ENCODE assay signal across 8 mouse cellular contexts in the genomic region with DNA sequence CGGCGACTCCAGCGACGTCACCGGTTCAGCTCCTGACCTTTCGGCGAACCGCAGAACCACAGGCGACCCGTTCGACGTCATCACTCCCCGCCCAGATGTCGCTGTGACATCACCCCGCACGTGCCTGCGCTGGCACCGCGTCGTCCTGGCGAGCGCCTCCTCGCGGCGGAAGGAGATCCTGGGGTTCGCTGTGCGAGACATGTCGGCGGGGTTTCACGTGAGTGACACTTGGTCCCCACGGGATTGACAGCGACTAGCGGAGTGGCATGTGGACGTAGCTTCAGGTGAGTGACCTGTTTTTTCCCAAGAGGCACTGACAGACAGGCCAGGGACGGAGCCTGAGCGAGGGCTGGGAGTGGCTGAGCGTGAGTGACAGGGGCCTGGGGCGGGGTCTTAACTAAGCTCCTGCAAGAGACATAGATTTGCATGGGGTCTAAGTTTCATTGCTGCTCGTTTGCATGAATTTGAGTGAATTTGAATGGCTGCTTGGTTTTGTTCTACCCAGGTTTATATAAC.
DNase-seq lines count a peak whose midpoint lies in the region; ATAC-seq and TF ChIP-seq lines count a peak whose summit lies in the region.

No protein-coding gene starts in this region.

- 13% methylated on average over 39 of the region's 39 CpGs for WGBS in lung, embryonic 16.5 days

- H3K27ac ChIP-seq in MEL (ENCODE audit: control insufficient read depth, low read depth, low read length): peak overlapping the region; percentile 77
- peak overlapping the region; percentile 87 for H3K27ac ChIP-seq in lung, embryonic 16.5 days (ENCODE audit: low read length)

- TF ChIP-seq EP300 in MEL (IDR thresholded peaks at IDR 0.05; ENCODE audit: low read depth in 1 of 2, low read length in 2 of 2): 0 out of 4 replicates have a peak, but pooled peaks of 1 of the 2 experiments have one; percentile 26

- H3K9ac ChIP-seq in MEL (ENCODE audit: control insufficient read depth, low read depth, low read length, poor library complexity, severe bottlenecking): peak overlapping the region; percentile 79
- peak overlapping the region; percentile 69 for H3K9ac ChIP-seq in lung, embryonic 16.5 days (ENCODE audit: low read length)

- H3K79me2 ChIP-seq in MEL (ENCODE audit: control insufficient read depth, insufficient read depth, low read length, poor library complexity): peaks cover 4% of the 10 kb centered on the region

- H3K4me1 ChIP-seq in MEL (ENCODE audit: control insufficient read depth in 1 of 2, insufficient read depth in 2 of 2, low read length in 2 of 2): peaks cover 0 to 3% of the 10 kb centered on the region in 2 experiments; a peak in 1 of 4 replicates
- peaks cover 5% of the 10 kb centered on the region for H3K4me1 ChIP-seq in lung, embryonic 16.5 days (replicated peaks; ENCODE audit: control insufficient read depth, insufficient read depth, low read length)

- H3K9me3 ChIP-seq in MEL (replicated peaks; ENCODE audit: insufficient read depth, low read length): no peaks in the 10 kb centered on the region
- H3K9me3 ChIP-seq in lung, embryonic 16.5 days (ENCODE audit: control insufficient read depth, low read length): peaks cover 5% of the 10 kb centered on the region; the same call in 1 of the 2 replicates

- peak; percentile 44 to 57 for ATAC-seq in hematopoietic stem cell, adult 5-6 weeks (replicated peaks in 1 of 2; ENCODE audit: insufficient read depth in 1 of 2, low FRiP score in 2 of 2, low TSS enrichment in 1 of 2, low read depth in 1 of 2, poor library complexity in 2 of 2, severe bottlenecking in 2 of 2)
- peak; percentile 84 for ATAC-seq in lung, embryonic 16.5 days (ENCODE audit: low read depth)

- peak; percentile 92 for DNase-seq in MEL (ENCODE audit: low read depth, low spot score)
- peak; percentile 96 for DNase-seq in cerebellum, adult 11-12 months
- peak; percentile 94 for DNase-seq in forelimb bud, embryonic 11.5 days (ENCODE audit: low read depth, low spot score)
- peak; percentile 90 for DNase-seq in layer of hippocampus, adult 9-10 months (ENCODE audit: low spot score)
- peak; percentile 92 for DNase-seq in ovary, postnatal 36 days (ENCODE audit: low spot score)
- DNase-seq in thymus, postnatal 25 days: peak; percentile 94

- peak; percentile 51 to 87 (median 77) for TF ChIP-seq CTCF in MEL (IDR thresholded peaks at IDR 0.05 in 2 of 3, conservative IDR thresholded peaks at IDR 0.05 in 1 of 3; ENCODE audit: control insufficient read depth in 1 of 3, insufficient read depth in 1 of 3, low read depth in 2 of 3, low read length in 3 of 3, poor library complexity in 1 of 3, severe bottlenecking in 1 of 3)

- H3K36me3 ChIP-seq in MEL (ENCODE audit: control insufficient read depth in 1 of 2, insufficient read depth in 2 of 2, low read length in 2 of 2): 0 out of 4 replicates have a peak, but pooled peaks cover 0 to 2% of the 10 kb centered on the region in 2 experiments
- peaks cover 34% of the 10 kb centered on the region for H3K36me3 ChIP-seq in lung, embryonic 16.5 days (ENCODE audit: control insufficient read depth, insufficient read depth, low read length)

- TF ChIP-seq POLR2A in MEL (IDR thresholded peaks at IDR 0.05; ENCODE audit: control insufficient read depth in 1 of 2, insufficient read depth in 1 of 2, low read depth in 1 of 2, low read length in 2 of 2, poor library complexity in 1 of 2): peak; percentile 56 to 61; a peak in 2 of 4 replicates

- H3K27me3 ChIP-seq in MEL (ENCODE audit: control insufficient read depth in 1 of 2, insufficient read depth in 2 of 2, low read length in 2 of 2): no peaks in the 10 kb centered on the region
- no peaks in the 10 kb centered on the region for H3K27me3 ChIP-seq in lung, embryonic 16.5 days (ENCODE audit: control insufficient read depth, insufficient read depth, low read depth, low read length)

- peak overlapping the region; percentile 56 to 94 for H3K4me3 ChIP-seq in MEL (ENCODE audit: control insufficient read depth in 1 of 2, insufficient read depth in 1 of 2, low read depth in 2 of 2, low read length in 2 of 2)
- H3K4me3 ChIP-seq in lung, embryonic 16.5 days (ENCODE audit: low read length): peak overlapping the region; percentile 73

- H3K4me2 ChIP-seq in lung, embryonic 16.5 days (ENCODE audit: low read depth, low read length): peak overlapping the region; percentile 68

- TF ChIP-seq RAD21 in MEL (IDR thresholded peaks at IDR 0.05; ENCODE audit: low read depth, low read length): no peak; the same call in 1 of the 2 replicates

TF ChIP-seq in MEL, 35 proteins besides CTCF, POLR2A, EP300 and RAD21:
- no peak for TF ChIP-seq POLR2AphosphoS5 (IDR thresholded peaks at IDR 0.05; ENCODE audit: borderline replicate concordance, low read depth, low read length)
- peak; percentile 78 for TF ChIP-seq ETS1 (IDR thresholded peaks at IDR 0.05; ENCODE audit: low read depth, low read length)
- no peak for TF ChIP-seq ZC3H11A (IDR thresholded peaks at IDR 0.05; ENCODE audit: low read depth, low read length)
- no peak for TF ChIP-seq ELF1 (IDR thresholded peaks at IDR 0.05; ENCODE audit: low read depth, low read length)
- no peak for TF ChIP-seq CHD1 (IDR thresholded peaks at IDR 0.05; ENCODE audit: low read depth, low read length)
- no peak for TF ChIP-seq MAZ (IDR thresholded peaks at IDR 0.05; ENCODE audit: low read depth, low read length)
- peak; percentile 59 for TF ChIP-seq SMC3 (IDR thresholded peaks at IDR 0.05; ENCODE audit: low read depth, low read length)
- TF ChIP-seq MYC (IDR thresholded peaks at IDR 0.05; ENCODE audit: low read depth, low read length): peak; percentile 75
- peak; percentile 95 for TF ChIP-seq MXI1 (IDR thresholded peaks at IDR 0.05; ENCODE audit: low read depth, low read length)
- peak; percentile 99 for TF ChIP-seq BHLHE40 (IDR thresholded peaks at IDR 0.05; ENCODE audit: borderline replicate concordance, low read depth, low read length)
- TF ChIP-seq RCOR1 (IDR thresholded peaks at IDR 0.05; ENCODE audit: low read depth, low read length): no peak; the same call in 1 of the 2 replicates
- no peak for TF ChIP-seq ZNF384 (IDR thresholded peaks at IDR 0.05; ENCODE audit: low read depth, low read length)
- TF ChIP-seq JUND (IDR thresholded peaks at IDR 0.05; ENCODE audit: low read depth, low read length): no peak
- 0 out of 2 replicates have a peak, but pooled peaks have one; percentile 35 for TF ChIP-seq TBP (IDR thresholded peaks at IDR 0.05; ENCODE audit: low read depth, low read length)
- TF ChIP-seq USF1 (IDR thresholded peaks at IDR 0.05; ENCODE audit: low read depth, low read length): peak; percentile 83
- no peak for TF ChIP-seq USF2 (IDR thresholded peaks at IDR 0.05; ENCODE audit: borderline replicate concordance in 1 of 2, insufficient read depth in 1 of 2, low read depth in 1 of 2, low read length in 2 of 2)
- TF ChIP-seq GATA1 (IDR thresholded peaks at IDR 0.05; ENCODE audit: low read depth, low read length): no peak
- TF ChIP-seq NRF1 (IDR thresholded peaks at IDR 0.05; ENCODE audit: insufficient read depth, low read depth, low read length, poor library complexity, severe bottlenecking): no peak
- peak; percentile 53 for TF ChIP-seq NELFE (IDR thresholded peaks at IDR 0.05; ENCODE audit: low read depth, low read length)
- TF ChIP-seq MAX (IDR thresholded peaks at IDR 0.05; ENCODE audit: low read length): peak; percentile 97
- TF ChIP-seq SIN3A (IDR thresholded peaks at IDR 0.05; ENCODE audit: low read length): peak; percentile 85
- TF ChIP-seq HCFC1 (IDR thresholded peaks at IDR 0.05; ENCODE audit: low read depth, low read length): no peak

Comparison
In these comparisons a context has a peak if more than half of its experiments do, and no peak if none do; other contexts are left out.
1. Peak in every context shown above with its lines: DNase-seq, ATAC-seq, H3K4me3 ChIP-seq and H3K27ac ChIP-seq.